Mouse (Mus musculus): ENCODE measurements around the gene Stat6. TPM values are rescaled to one million over a fixed set of nuclear protein-coding genes. Genes with fewer than 3 reads are reported as not detected.

Stat6 gene
- total RNA-seq (2015): 82.5 and 89.6 TPM in 2 replicates
- total RNA-seq (2017): 120 and 128 TPM in 2 replicates

DNA sequence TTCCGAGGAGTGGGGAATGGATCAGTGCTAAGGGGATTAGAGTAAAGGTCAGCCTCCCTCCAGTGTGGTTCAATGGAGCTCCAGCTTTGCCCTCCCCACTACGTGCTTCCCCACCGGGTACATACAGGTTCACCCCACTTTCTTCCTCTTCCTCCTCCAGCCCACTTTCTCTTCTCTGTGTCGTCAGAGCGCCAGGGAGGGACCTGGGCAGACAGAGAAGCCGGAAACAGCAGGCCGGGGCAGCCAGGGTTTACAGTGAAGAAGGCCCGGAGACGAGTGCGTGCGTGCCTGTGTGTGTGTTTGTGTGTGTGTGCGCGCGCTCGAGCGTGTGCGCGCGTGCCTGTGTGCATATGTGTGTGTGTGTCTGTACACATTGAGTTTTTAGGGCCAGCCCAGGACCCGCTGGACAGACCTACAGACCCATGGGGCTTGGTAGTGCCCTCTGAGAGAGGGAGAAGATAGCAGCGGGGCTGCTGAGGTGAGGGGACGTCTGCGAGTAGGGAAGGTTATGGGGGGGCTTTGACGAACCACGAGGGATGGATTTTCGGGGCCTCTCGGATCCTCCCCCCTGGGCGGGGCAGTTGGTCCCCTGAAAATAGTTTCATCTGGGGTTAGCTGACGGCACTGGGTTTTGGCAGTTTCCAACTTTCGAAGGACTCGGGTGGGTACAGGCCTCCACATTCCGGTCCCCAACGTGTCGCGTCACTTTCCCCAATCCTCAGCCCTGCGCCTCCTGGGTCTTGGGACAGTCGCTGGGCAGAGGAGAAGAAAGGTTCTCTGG lies at the start of gene Stat6:
Stat6 (plus strand) TSS at position 215 of the 781 bp plus-strand sequence.
- peak; percentile 79 for ATAC-seq (ENCODE audit: poor library complexity, severe bottlenecking)

DNA sequence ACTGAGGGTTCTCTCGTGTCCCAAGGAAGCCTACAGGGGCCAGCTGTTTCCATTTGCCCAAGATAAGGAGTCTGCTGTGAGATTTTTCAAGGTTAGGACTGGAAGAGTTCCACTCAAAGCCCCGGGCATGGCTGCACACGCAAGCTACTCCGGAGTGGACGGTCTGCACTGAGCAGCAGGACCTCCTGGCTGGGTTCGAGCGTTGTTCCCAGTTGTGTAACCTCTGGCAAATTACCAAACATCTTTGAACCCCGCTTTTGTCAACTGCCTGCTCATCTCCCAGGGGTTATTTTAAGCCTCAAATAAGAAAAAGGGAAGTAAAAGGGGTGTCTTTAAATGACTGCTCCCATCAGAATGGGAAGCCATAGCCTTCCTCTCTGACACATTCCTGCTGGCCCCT lies 48.4 kb upstream of the Stat6 start:
- ATAC-seq (ENCODE audit: poor library complexity, severe bottlenecking): peak; percentile 41

DNA sequence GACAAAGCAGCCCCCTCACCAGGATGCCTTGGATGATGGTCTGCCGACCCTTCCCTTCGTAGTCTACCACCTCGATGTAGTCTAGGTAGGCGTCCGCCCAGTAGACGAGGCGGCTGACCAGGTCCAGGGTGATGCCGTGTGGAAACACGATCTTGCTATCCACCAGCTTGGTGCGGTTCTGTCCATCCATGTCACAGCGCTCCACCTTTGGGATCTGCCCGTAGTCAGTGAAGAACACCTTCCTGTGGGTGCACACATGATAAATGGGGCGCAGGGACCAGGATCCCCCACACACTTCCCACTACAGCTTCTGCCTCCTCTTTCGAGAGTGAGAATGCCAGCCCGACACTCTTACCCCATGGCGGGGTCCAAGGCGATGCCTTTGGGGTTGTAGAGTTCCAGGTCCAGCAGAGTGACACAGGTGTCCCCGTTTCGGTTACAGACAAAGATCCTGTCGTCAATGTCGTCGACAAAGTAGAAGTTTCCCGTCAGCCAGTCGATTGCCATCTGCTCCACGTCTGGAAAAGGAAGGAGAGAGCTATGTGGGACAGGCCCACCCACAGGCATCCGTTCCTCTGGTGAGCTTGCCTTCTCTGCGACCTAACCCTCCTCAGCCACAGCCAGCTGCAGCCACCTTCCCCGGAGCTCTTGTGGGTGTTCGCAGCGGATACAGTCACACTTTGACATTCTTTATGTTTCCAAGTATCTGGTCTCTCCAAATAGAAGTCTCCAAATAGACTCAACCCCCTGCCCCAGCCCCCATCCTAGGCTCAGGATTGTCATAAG lies 47.7 kb upstream of the Stat6 start:
- no peak for ATAC-seq (ENCODE audit: poor library complexity, severe bottlenecking)

DNA sequence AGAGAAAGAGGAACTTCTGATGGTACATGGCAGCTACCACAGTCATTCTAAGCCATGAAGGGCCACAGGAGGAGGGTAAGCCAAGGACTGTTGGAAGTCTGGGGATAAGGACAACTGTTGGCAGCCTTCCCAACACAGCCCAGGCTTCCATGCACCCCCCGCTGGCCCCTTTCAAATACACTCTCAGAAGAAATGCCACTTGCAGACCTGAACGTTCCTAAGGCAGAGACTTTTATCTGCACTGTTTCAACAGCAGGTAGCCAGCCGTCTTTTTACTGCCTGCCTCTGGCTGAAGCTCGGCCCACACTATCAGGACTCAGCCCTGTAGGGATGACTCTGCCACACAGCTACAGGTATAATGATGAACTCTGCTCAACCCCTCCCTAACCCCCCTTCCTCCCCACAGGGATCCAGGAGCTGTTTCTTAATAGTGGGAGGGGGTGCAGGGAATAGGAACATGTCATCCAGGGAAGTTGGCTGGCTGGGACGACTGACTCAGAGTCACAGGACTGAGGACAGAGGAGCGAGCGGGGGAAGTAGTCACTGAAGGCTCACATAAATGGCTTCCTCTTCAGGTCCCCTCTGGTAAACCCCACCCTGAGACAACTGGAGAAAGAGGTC lies 46.4 kb upstream of the Stat6 start:
- ATAC-seq (ENCODE audit: poor library complexity, severe bottlenecking): peak; percentile 43

DNA sequence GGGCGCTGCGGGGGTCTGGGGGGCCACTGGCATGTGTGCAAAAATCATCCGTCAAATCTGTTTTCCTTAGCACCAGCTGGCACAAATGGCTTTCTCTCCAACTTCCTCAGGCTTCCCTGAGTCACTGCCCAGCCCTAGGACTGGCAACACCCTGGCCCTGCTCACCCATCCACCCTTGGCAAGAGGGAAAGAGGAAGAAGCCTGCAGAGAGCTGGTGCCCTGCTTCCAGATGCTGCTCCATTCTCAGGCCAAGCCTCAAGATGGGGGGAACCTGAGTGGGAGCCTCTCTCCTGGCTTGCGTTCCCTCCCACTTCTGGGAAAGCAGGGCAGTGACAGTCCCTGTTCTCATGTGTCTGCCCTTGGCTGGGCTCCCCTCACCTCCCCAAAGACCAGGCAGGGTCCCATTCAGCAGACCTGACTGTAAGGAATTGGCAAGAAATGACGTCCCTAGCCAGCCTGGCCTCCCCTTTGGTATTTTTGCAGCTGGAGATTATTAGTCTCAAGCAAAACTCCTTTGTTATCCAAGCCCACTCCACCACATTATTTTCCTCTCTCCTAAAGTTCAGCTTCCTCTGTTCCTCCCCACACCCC lies 45.4 kb upstream of the Stat6 start:
- ATAC-seq (ENCODE audit: poor library complexity, severe bottlenecking): peak; percentile 71

DNA sequence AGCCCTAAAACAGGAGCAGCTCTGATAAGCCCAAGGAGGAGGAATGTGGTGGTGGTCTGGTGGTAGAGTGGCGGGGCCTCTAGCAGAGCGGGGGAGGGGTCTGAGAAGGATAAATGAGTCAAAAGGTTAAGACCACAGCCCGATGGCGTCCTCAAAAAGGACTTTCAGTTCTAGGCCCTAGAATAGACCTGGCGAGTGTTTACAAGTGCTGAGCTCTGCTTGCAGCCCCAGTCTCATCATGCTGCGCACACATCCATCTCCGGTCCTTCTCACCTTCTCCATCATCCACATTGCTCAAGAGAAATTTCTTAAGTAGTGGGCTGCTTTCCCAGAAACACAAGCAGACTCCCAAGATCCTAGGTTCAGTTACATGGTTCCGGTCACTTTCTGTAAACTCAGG lies 44.2 kb upstream of the Stat6 start:
- no peak for ATAC-seq (ENCODE audit: poor library complexity, severe bottlenecking)

DNA sequence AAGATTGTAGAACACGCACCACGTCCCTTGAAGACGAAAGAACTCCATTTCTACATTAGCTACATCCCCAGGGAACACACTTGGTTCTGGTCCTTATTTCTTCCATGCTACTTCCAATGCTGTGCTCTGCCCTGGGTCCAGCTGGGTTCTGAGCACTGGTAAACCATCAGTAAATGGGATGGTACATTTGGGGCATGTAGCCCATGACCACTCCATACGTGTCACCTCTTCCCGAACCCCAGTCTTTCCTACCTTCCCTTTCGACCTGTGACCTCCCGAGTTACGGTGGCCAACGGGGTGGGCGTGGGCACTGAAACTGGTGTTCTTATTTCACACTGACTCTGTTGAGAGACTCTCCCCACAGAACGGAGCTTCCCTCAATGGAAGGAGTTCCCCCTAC lies 43.5 kb upstream of the Stat6 start:
- ATAC-seq (ENCODE audit: poor library complexity, severe bottlenecking): 0 out of 2 replicates have a peak, but pooled peaks have one; percentile 14

DNA sequence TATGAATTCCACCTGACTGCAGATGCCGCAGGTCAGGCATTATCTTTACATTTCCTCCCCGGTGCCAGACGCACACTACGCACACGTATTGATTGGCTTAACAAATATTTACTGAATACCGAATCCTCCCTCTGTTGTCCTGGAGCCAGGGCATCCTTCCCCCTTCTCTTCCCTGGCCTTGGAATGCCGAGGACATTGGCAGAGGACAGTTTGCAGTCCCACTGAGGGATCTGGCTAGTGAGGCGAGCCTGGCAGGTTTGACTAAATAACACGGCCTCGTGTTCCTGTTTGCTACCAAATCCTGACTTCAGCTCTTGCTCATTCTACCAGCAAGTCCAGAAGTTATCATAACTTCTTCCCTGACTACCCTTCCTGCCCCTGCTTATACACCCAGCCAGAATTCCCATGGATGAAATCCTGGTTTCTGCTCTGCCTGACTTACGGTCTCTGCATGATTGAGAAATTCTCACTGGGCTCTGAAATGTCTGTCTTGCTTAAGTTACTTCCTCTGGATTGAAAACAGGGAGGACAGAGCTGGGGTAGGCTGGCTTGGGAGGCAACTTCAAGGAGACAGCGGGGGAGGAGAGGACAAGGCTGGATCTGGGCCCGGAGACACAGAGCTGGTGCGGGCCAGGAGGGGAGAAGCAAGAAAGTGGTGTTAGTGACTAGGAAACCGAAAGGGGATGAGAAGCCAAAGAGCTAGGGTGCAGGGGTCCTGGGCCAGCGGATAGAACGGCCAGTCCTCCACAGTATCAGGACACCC lies 42.8 kb upstream of the Stat6 start:
- no peak for ATAC-seq (ENCODE audit: poor library complexity, severe bottlenecking)

DNA sequence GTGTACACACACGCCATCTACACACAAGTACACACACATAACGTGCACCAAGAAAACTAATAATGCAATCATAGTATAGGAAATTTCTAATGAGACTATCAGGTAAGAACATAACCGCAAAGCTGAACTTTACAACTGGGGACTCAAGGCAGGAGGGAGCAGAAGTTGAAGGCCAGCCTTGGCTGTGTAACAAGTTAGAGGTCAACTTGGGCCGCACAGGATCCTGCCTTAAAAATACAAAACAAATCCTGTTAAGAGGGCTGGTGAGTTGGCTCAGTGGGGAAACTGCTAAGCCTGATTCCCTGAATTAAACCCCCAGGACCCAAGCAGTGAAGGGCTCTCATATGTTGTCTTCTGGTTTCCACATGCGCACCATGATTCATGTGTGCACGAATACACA lies 40.6 kb upstream of the Stat6 start:
- ATAC-seq (ENCODE audit: poor library complexity, severe bottlenecking): no peak

DNA sequence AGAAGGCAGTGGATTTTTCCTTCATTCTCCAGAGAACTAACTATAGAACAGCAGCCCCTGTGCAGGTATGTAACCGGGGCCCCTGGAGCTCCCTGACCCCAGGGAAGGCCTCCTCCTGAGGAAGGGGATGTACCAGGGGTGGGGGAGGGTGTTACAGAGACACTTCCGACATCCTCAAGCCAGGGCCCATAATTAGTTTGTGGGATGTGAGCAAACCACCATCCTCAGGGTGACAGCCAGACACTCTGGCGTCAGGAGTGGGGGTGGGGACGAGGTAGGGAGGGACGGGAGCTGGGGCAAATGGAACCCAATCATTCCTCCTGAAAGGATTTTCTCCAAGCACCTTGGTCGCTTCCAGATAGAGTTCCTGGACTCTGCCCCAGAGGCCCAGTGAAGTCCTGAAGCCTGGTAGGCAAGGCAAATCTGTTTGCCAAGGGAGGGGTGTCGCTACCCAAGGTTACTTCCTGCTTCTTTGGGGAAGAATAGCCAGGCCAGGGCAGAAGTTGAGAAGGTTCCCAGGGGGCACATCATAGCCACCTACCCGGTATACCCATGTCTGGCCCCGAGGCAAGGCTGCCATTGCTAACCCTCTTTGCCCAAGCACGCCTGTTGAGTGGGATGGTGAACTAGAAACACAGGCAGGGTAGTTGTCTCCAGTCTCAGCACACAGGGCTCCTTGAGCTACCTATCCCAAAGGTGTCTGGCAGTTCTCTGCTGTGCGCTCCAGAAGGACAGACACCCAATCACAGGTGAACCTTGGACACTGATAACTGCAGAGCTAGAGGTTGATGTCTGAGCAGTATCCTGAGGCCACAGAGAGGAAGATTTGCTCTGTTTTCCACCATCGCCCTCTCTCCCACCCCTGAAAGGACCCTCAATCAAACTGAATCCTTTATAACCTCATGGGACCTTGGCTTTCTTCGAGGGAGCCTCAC lies 39.1 kb upstream of the Stat6 start:
- ATAC-seq (ENCODE audit: poor library complexity, severe bottlenecking): peak; percentile 54

DNA sequence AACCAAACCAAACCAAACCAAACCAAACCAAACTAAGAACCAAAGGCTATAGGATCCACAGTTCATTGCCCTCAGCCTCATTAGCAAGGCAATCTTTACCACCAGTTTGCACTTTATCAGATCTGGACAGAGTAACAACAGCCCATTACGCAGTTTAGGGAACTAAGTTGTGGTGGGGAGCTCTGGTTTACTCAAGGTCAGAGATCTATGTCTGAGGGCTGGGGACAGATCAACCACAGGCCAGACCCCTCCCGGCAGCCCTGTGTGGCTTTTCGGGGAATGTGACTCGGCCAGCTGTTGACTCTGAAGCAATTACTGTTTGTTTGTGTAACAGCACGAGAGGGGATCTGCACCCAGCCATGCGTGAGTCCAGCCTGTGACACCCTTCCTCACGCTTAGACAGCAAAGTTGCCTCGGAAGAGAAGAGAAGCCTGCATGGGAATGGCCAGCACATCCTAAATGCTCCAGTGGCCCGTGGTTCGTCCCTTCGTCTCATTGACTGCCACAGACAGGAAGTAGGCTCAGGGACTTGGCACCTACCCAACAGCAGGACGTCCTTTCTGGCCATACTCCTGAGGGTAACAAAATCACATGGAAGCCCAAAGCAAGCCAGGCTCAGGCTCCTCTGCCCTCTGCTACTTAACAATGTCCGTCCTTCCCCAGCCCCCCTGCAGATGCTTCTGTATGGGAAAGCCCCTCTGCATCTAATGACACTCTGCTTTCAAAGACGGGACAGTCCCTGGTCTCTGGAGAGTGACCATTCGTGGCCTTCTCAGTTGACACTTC lies 38.1 kb upstream of the Stat6 start:
- ATAC-seq (ENCODE audit: poor library complexity, severe bottlenecking): peak; percentile 76

DNA sequence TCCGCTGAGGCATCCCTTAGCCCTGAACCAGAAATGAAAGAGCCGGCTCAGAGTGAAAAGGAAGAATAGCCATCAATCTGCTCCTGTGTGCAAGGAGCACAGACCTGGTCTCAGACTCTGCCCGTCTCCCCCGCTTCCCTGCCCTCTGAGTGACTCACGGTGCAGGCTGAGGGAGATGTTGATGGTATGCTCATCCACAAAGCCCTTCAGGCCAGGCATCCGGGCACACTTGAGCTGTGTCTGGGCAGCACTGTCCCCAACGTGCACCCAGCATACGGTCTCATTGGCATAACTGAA lies 37.6 kb upstream of the Stat6 start:
- ATAC-seq (ENCODE audit: poor library complexity, severe bottlenecking): no peak

DNA sequence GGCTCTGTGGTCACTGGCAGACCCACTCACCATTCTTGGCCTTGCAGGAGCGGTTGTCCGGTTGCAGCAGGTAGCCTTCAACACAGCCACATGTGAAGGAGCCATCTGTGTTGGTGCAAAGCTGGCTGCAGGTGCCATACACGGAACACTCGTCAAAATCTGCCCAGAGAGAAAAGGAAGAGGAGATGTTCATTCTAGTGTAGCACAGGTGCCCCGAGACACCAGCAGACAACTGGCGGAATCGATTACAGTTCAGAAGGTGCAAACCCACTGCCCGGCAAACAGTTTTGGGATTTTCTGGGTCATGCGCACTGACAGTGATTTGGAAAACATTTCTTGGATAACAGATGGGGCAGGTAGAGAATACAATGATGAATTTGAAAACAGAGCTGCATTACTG lies 37.0 kb upstream of the Stat6 start:
- ATAC-seq (ENCODE audit: poor library complexity, severe bottlenecking): no peak

DNA sequence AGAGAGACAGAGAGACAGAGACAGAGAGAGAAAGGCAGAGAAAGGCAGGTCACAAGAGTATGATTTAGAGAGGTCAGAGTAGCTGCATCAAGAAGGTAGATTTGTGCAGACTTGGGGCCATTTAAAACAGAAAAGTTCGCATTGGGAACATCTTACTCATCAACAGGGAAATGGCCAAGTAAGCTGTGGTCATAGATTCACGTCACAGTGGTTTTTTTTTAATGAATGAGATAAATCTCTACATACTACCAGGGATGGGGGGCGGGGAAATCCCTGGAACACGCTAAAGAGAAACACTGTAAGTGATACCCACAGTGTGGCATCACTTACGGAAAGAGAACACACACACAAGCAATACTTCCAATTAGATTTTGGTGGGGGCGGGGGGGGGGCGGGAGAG lies 35.7 kb upstream of the Stat6 start:
- no peak for ATAC-seq (ENCODE audit: poor library complexity, severe bottlenecking)

DNA sequence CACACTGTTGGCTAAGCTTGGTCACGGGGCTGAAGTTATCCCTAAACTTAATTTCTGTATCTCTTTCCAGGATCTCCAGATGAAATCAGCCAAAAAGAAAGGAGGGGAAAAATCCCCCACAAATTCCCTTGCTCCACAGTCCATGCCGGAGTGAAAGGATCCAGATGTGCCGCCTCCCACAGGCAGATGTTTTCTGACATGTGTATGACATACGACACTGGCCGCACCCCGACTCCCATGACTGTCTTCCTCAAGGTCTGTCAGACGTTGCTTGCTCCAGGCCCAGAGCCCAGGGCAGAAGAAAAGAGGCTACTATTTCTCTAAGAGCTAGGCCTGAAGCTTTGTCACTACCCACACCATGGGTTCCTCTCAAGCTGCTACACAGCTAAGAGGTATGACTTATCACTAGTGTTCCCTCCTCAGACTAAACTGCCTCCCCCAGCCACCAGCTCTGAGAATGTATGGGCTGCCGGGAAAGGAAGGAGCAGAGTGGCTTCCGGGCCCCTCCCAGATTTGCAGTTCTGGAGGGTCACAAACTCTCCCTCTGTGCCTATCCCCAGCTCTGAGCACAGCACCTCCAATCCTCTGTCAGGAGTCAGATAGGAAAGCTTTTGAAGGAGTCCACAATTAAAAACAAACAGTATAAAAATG lies 33.2 kb upstream of the Stat6 start:
- no peak for ATAC-seq (ENCODE audit: poor library complexity, severe bottlenecking)

DNA sequence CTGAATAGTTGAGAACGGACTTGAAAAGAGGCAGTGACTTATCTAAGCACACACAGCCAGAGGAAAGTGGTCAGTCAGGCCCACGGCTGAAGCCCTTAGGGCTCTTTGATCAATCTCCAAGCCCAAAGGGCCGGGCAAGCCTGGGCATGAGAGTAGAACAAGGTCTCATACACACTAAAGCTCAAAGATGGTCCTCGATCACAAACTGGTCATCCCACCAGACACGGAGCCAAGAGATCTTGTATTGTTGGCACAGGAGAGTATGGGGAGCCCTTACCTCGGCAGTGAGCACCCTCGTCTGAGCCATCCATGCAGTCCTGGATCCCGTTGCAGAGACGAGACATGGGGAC lies 32.7 kb upstream of the Stat6 start:
- no peak for ATAC-seq (ENCODE audit: poor library complexity, severe bottlenecking)

DNA sequence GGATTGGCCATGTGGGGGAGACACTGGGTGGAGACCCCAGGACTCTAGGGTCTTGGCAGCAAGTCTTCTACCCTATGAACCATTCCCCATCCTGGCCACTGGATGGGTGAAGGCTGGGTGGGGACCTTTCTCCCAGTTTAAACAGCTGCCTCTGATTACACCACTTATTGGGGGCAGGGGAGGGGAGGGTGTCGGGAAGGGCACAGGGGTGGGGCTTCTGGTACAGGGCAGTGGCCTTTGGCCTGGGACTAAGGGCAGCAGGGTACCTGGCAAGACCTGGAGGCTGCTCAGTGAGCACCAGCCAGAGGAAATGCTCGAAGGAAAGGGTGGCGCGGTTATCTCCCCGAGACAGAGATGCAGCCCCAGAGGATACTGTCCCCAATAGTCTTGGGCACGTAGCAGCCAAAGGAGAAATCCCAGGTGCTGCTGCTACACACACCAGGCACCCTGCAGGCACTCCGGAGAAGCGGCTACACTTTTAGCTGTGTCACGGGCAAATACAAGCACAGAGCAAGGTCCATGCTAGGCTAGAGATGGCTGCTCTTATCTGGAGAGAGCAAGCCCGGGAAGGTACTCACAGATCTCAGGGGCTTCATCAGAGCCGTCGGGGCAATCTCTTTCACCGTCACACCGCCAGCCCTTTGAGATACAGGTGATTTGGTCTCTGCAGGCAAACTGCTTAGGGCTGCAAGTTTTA lies 30.6 kb upstream of the Stat6 start:
- ATAC-seq (ENCODE audit: poor library complexity, severe bottlenecking): no peak

All from megakaryocyte, adult 5-6 weeks (primary cell).